13 mouse cellular contexts compared by ENCODE assay signal in genomic region chr4:134759564-134759963, GRCm38 (mm10). TPM values are rescaled to one million over a fixed set of nuclear protein-coding genes. Genes with fewer than 3 reads are reported as not detected.
A peak's percentile ranks its signal among the peaks of the same experiment; 100 is the strongest.
DNase-seq lines count a peak whose midpoint lies in the region; ATAC-seq and TF ChIP-seq lines count a peak whose summit lies in the region.
"Had no signal": no experiment of that assay in that cellular context is flagged by ENCODE, and none has a peak within 500 bp of the region (broad histone marks: within the 10 kb centered on the region; RNA-seq: fewer than 3 reads in every experiment).

No protein-coding gene starts in this region.

- peak; percentile 85 for ATAC-seq in liver, embryonic 16.5 days (ENCODE audit: low read depth)

- H3K4me2 ChIP-seq in liver, embryonic 16.5 days (ENCODE audit: low read depth, low read length) = peak overlapping the region; percentile 67
- H3K4me2 ChIP-seq: forebrain, embryonic 12.5 days had no signal

- TF ChIP-seq CTCF in kidney, adult 2 months (conservative IDR thresholded peaks at IDR 0.05; ENCODE audit: insufficient read depth, insufficient read length, low read depth, low read length) = no peak
- TF ChIP-seq CTCF in MEL (IDR thresholded peaks at IDR 0.05 in 2 of 3, conservative IDR thresholded peaks at IDR 0.05 in 1 of 3; ENCODE audit: control insufficient read depth in 1 of 3, insufficient read depth in 1 of 3, low read depth in 2 of 3, low read length in 3 of 3, poor library complexity in 1 of 3, severe bottlenecking in 1 of 3) = no peak

- no peak for DNase-seq in kidney, adult 2 months
- no peak for DNase-seq in kidney, postnatal 25 days
- peak; percentile 77 for DNase-seq in MEL (ENCODE audit: low read depth, low spot score)
- DNase-seq in embryonic facial prominence, embryonic 10.5 days (ENCODE audit: low spot score) = no peak
- no peak for DNase-seq in layer of hippocampus, adult 8-10 months (ENCODE audit: low spot score in 2 of 2)
- DNase-seq in layer of hippocampus, postnatal 25 days (ENCODE audit: extremely low spot score in 1 of 2, low spot score in 1 of 2) = no peak
- no peak for DNase-seq in right cerebral cortex, postnatal 14 days
- DNase-seq: kidney, postnatal 14 days; left cerebral cortex, postnatal 4 days; right cerebral cortex, postnatal 25 days had no signal

- 79% methylated on average over 7 of the region's 7 CpGs for WGBS in kidney, adult 2 months
- WGBS in embryonic facial prominence, embryonic 10.5 days = 91% methylated on average over 7 of the region's 7 CpGs
- WGBS in liver, embryonic 16.5 days (ENCODE audit: insufficient replicate concordance) = 33% methylated on average over 7 of the region's 7 CpGs

- H3K27ac ChIP-seq in kidney, adult 2 months (ENCODE audit: insufficient read depth, low read depth, low read length) = peak overlapping the region; percentile 54; the same call in 1 of the 2 replicates
- H3K27ac ChIP-seq in MEL (ENCODE audit: control insufficient read depth, low read depth, low read length) = peak overlapping the region; percentile 81
- H3K27ac ChIP-seq in embryonic facial prominence, embryonic 10.5 days (replicated peaks) = peak overlapping the region; percentile 40; the same call in 1 of the 2 replicates
- peak overlapping the region; percentile 94 for H3K27ac ChIP-seq in liver, embryonic 16.5 days (ENCODE audit: low read length)
- H3K27ac ChIP-seq: forebrain, embryonic 12.5 days had no signal

- TF ChIP-seq EP300 in MEL (IDR thresholded peaks at IDR 0.05; ENCODE audit: low read depth in 1 of 2, low read length in 2 of 2) = peak in 1 of 2 experiments; percentile 38; a peak in 2 of 4 replicates

- TF ChIP-seq POLR2A in kidney, adult 2 months (IDR thresholded peaks at IDR 0.05; ENCODE audit: low read depth, low read length) = no peak
- no peak for TF ChIP-seq POLR2A in MEL (IDR thresholded peaks at IDR 0.05; ENCODE audit: control insufficient read depth in 1 of 2, insufficient read depth in 1 of 2, low read depth in 1 of 2, low read length in 2 of 2, poor library complexity in 1 of 2)

- no peak for TF ChIP-seq RAD21 in MEL (IDR thresholded peaks at IDR 0.05; ENCODE audit: low read depth, low read length)

- no peak overlapping the region for H3K4me3 ChIP-seq in kidney, adult 2 months (ENCODE audit: insufficient read depth, low read depth, low read length)
- H3K4me3 ChIP-seq in MEL (ENCODE audit: control insufficient read depth in 1 of 2, insufficient read depth in 1 of 2, low read depth in 2 of 2, low read length in 2 of 2) = no peak overlapping the region
- H3K4me3 ChIP-seq in embryonic facial prominence, embryonic 10.5 days = no peak overlapping the region
- H3K4me3 ChIP-seq in liver, embryonic 16.5 days (ENCODE audit: low read depth, low read length) = peak overlapping the region; percentile 32
- H3K4me3 ChIP-seq: forebrain, embryonic 12.5 days had no signal

- peaks cover 40% of the 10 kb centered on the region for H3K79me2 ChIP-seq in MEL (ENCODE audit: control insufficient read depth, insufficient read depth, low read length, poor library complexity)

- no peaks in the 10 kb centered on the region for H3K9me3 ChIP-seq in MEL (replicated peaks; ENCODE audit: insufficient read depth, low read length)
- no peaks in the 10 kb centered on the region for H3K9me3 ChIP-seq in embryonic facial prominence, embryonic 10.5 days
- no peaks in the 10 kb centered on the region for H3K9me3 ChIP-seq in liver, embryonic 16.5 days (replicated peaks; ENCODE audit: control insufficient read depth, low read length)
- H3K9me3 ChIP-seq: forebrain, embryonic 12.5 days had no signal

- H3K9ac ChIP-seq in MEL (ENCODE audit: control insufficient read depth, low read depth, low read length, poor library complexity, severe bottlenecking) = peak overlapping the region; percentile 27; the same call in 1 of the 2 replicates
- H3K9ac ChIP-seq in liver, embryonic 16.5 days (ENCODE audit: low read depth, low read length) = peak overlapping the region; percentile 63
- H3K9ac ChIP-seq: forebrain, embryonic 12.5 days had no signal

- no peaks in the 10 kb centered on the region for H3K27me3 ChIP-seq in kidney, adult 2 months (replicated peaks; ENCODE audit: control insufficient read depth, insufficient read depth, low read length)
- no peaks in the 10 kb centered on the region for H3K27me3 ChIP-seq in MEL (ENCODE audit: control insufficient read depth in 1 of 2, insufficient read depth in 2 of 2, low read length in 2 of 2)
- H3K27me3 ChIP-seq in embryonic facial prominence, embryonic 10.5 days (replicated peaks; ENCODE audit: low read depth, poor library complexity, severe bottlenecking) = 0 out of 2 replicates have a peak, but pooled peaks cover 2% of the 10 kb centered on the region
- H3K27me3 ChIP-seq in liver, embryonic 16.5 days (ENCODE audit: control insufficient read depth, insufficient read depth, low read depth, low read length) = no peaks in the 10 kb centered on the region
- H3K27me3 ChIP-seq: CH12.LX; forebrain, embryonic 12.5 days had no signal

- H3K36me3 ChIP-seq in kidney, adult 2 months (ENCODE audit: control insufficient read depth, insufficient read depth, low read length) = no peaks in the 10 kb centered on the region
- H3K36me3 ChIP-seq in MEL (ENCODE audit: control insufficient read depth in 1 of 2, insufficient read depth in 2 of 2, low read length in 2 of 2) = peaks cover 0 to 34% of the 10 kb centered on the region in 2 experiments; a peak in 2 of 4 replicates
- no peaks in the 10 kb centered on the region for H3K36me3 ChIP-seq in embryonic facial prominence, embryonic 10.5 days (replicated peaks)
- no peaks in the 10 kb centered on the region for H3K36me3 ChIP-seq in liver, embryonic 16.5 days (ENCODE audit: control insufficient read depth, insufficient read depth)
- H3K36me3 ChIP-seq: forebrain, embryonic 12.5 days had no signal

- H3K4me1 ChIP-seq in kidney, adult 2 months (ENCODE audit: control insufficient read depth, insufficient read depth, low read length) = peaks cover 43% of the 10 kb centered on the region; the same call in 1 of the 2 replicates
- H3K4me1 ChIP-seq in MEL (ENCODE audit: control insufficient read depth in 1 of 2, insufficient read depth in 2 of 2, low read length in 2 of 2) = peaks cover 25 to 54% of the 10 kb centered on the region in 2 experiments
- H3K4me1 ChIP-seq in embryonic facial prominence, embryonic 10.5 days = peaks cover 81% of the 10 kb centered on the region
- H3K4me1 ChIP-seq in liver, embryonic 16.5 days (ENCODE audit: control insufficient read depth, low read depth, low read length) = peaks cover 95% of the 10 kb centered on the region

TF ChIP-seq in MEL, 35 proteins besides CTCF, POLR2A, EP300 and RAD21:
- TF ChIP-seq MYB (IDR thresholded peaks at IDR 0.05; ENCODE audit: low read depth, low read length) (no peak), TCF12 (IDR thresholded peaks at IDR 0.05; ENCODE audit: low read depth, low read length) (no peak), E2F4 (IDR thresholded peaks at IDR 0.05; ENCODE audit: borderline replicate concordance, low read depth, low read length) (no peak), MAX (IDR thresholded peaks at IDR 0.05; ENCODE audit: low read length) (no peak), ETS1 (IDR thresholded peaks at IDR 0.05; ENCODE audit: low read depth, low read length) (peak; percentile 55; the same call in 1 of the 2 replicates)

RNA-seq across cellular contexts. Expression of gene Ldlrap1, which starts 8.3 kb away (rescaled TPM):
- 21.8 and 22.0 TPM in 2 replicates for polyA plus RNA-seq in kidney, adult 2 months (2012; rRNA removed)
- total RNA-seq in MEL (2012; rRNA removed) = 16.6 and 24.8 TPM in 2 replicates
- 10 to 100 TPM in 1 of 2 experiments, not detected in 1; 23.7 TPM for polyA plus RNA-seq in MEL (2012; ENCODE audit: insufficient read depth in 1 of 2, insufficient read length in 2 of 2, low read depth in 1 of 2, low replicate concordance in 2 of 2, missing spikeins in 1 of 2)
- 15.8 and 17.4 TPM in 2 replicates for polyA plus RNA-seq in embryonic facial prominence, embryonic 10.5 days (2016; fragmentation: Nextera tagmentation; extraction: Ambion mirVana)
- polyA plus RNA-seq in liver, embryonic 16.5 days (2015; fragmentation: Nextera tagmentation; extraction: Ambion mirVana) = 20.1 and 20.7 TPM in 2 replicates
- total RNA-seq in layer of hippocampus, adult 8-10 months (2022) = 1 to 10 TPM; 1.9 to 4.8 (median 3.0) TPM
- total RNA-seq in layer of hippocampus, postnatal 25 days (2021) = 1 to 10 TPM; 2.7 to 3.7 TPM

RNA-seq across cellular contexts. Expression of gene Man1c1, which starts 55.5 kb away (rescaled TPM):
- 4.6 and 4.7 TPM in 2 replicates for polyA plus RNA-seq in kidney, adult 2 months (2012; rRNA removed)
- 1.6 and 1.9 TPM in 2 replicates for total RNA-seq in MEL (2012; rRNA removed)
- polyA plus RNA-seq in MEL (2012; ENCODE audit: insufficient read depth in 1 of 2, insufficient read length in 2 of 2, low read depth in 1 of 2, low replicate concordance in 2 of 2, missing spikeins in 1 of 2) = 1 to 10 TPM in 1 of 2 experiments, not detected in 1; 5.2 TPM
- 2.6 and 2.8 TPM in 2 replicates for polyA plus RNA-seq in embryonic facial prominence, embryonic 10.5 days (2016; fragmentation: Nextera tagmentation; extraction: Ambion mirVana)
- 0.97 and 1.2 TPM in 2 replicates for polyA plus RNA-seq in liver, embryonic 16.5 days (2015; fragmentation: Nextera tagmentation; extraction: Ambion mirVana)
- total RNA-seq in layer of hippocampus, adult 8-10 months (2022) = 10 to 100 TPM; 24.6 to 31.4 (median 28.1) TPM
- total RNA-seq in layer of hippocampus, postnatal 25 days (2021) = 10 to 100 TPM; 20.9 to 22.3 TPM

Comparison
In these comparisons a context has a peak if more than half of its experiments do, and no peak if none do; other contexts are left out.
1. H3K27ac ChIP-seq: peak in every context shown above with its lines; median percentile 94 in liver, embryonic 16.5 days; 81 in MEL; 54 in kidney, adult 2 months; 40 in embryonic facial prominence, embryonic 10.5 days.